8 mouse cellular contexts compared by ENCODE assay signal in genomic region chr4:118178952-118179466, GRCm38 (mm10). TPM values are rescaled to one million over a fixed set of nuclear protein-coding genes. Genes with fewer than 3 reads are reported as not detected.
DNase-seq lines count a peak whose midpoint lies in the region; ATAC-seq and TF ChIP-seq lines count a peak whose summit lies in the region.

No protein-coding gene starts in this region.

- peak; percentile 50 for DNase-seq in lung, embryonic 14.5 days
- no peak for DNase-seq in lung, adult 18-20 months
- DNase-seq in limb, embryonic 14.5 days (ENCODE audit: low spot score): peak; percentile 50
- DNase-seq in left cerebral cortex, postnatal 36 days (ENCODE audit: low spot score in 2 of 2): no peak
- DNase-seq in right cerebral cortex, postnatal 25 days: no peak
- no peak for DNase-seq in left cerebral cortex, adult 11 months (ENCODE audit: low spot score)

- no peak for ATAC-seq in lung, embryonic 14.5 days (ENCODE audit: insufficient read depth)
- ATAC-seq in embryonic facial prominence, embryonic 15.5 days (ENCODE audit: insufficient number of reproducible peaks, low FRiP score, low TSS enrichment, low read depth): no peak
- no peak for ATAC-seq in limb, embryonic 14.5 days (ENCODE audit: low FRiP score, low read depth)
- no peak for ATAC-seq in stomach, embryonic 14.5 days (ENCODE audit: insufficient number of reproducible peaks, insufficient read depth, low FRiP score, low read depth)

- peak overlapping the region; percentile 92 for H3K27ac ChIP-seq in lung, embryonic 14.5 days (ENCODE audit: low read depth)
- peak overlapping the region; percentile 95 for H3K27ac ChIP-seq in embryonic facial prominence, embryonic 15.5 days (replicated peaks)
- peak overlapping the region; percentile 67 for H3K27ac ChIP-seq in limb, embryonic 14.5 days (replicated peaks; ENCODE audit: low read depth, low read length)
- peak overlapping the region; percentile 92 for H3K27ac ChIP-seq in stomach, embryonic 14.5 days (ENCODE audit: low read length)

- H3K9me3 ChIP-seq in lung, embryonic 14.5 days (ENCODE audit: low read depth, low read length): no peaks in the 10 kb centered on the region
- no peaks in the 10 kb centered on the region for H3K9me3 ChIP-seq in embryonic facial prominence, embryonic 15.5 days (replicated peaks)
- H3K9me3 ChIP-seq in limb, embryonic 14.5 days (ENCODE audit: control insufficient read depth, low read length): no peaks in the 10 kb centered on the region
- H3K9me3 ChIP-seq in stomach, embryonic 14.5 days (ENCODE audit: control insufficient read depth, low read depth, low read length): no peaks in the 10 kb centered on the region

- H3K36me3 ChIP-seq in lung, embryonic 14.5 days (ENCODE audit: insufficient read depth): peaks cover 35% of the 10 kb centered on the region
- H3K36me3 ChIP-seq in embryonic facial prominence, embryonic 15.5 days: peaks cover 35% of the 10 kb centered on the region
- peaks cover 35% of the 10 kb centered on the region for H3K36me3 ChIP-seq in limb, embryonic 14.5 days (ENCODE audit: control insufficient read depth, insufficient read depth, low read length)
- H3K36me3 ChIP-seq in stomach, embryonic 14.5 days (ENCODE audit: control insufficient read depth, insufficient read depth, low read length): peaks cover 32% of the 10 kb centered on the region

- peak overlapping the region; percentile 64 for H3K4me2 ChIP-seq in lung, embryonic 14.5 days
- peak overlapping the region; percentile 75 for H3K4me2 ChIP-seq in embryonic facial prominence, embryonic 15.5 days (replicated peaks)
- peak overlapping the region; percentile 57 for H3K4me2 ChIP-seq in limb, embryonic 14.5 days (replicated peaks; ENCODE audit: low read depth, low read length, severe bottlenecking)
- peak overlapping the region; percentile 69 for H3K4me2 ChIP-seq in stomach, embryonic 14.5 days (replicated peaks; ENCODE audit: low read depth, low read length)

- H3K9ac ChIP-seq in lung, embryonic 14.5 days: peak overlapping the region; percentile 83
- H3K9ac ChIP-seq in embryonic facial prominence, embryonic 15.5 days: peak overlapping the region; percentile 70
- peak overlapping the region; percentile 84 for H3K9ac ChIP-seq in limb, embryonic 14.5 days (ENCODE audit: low read depth, low read length, severe bottlenecking)
- H3K9ac ChIP-seq in stomach, embryonic 14.5 days (replicated peaks; ENCODE audit: low read depth, low read length): peak overlapping the region; percentile 71

- WGBS in lung, embryonic 14.5 days: 1% methylated on average over 12 of the region's 12 CpGs
- 1% methylated on average over 12 of the region's 12 CpGs for WGBS in embryonic facial prominence, embryonic 15.5 days
- 1% methylated on average over 12 of the region's 12 CpGs for WGBS in limb, embryonic 14.5 days
- 1% methylated on average over 12 of the region's 12 CpGs for WGBS in stomach, embryonic 14.5 days

- intact Hi-C loops in left cerebral cortex, postnatal 36 days (cut with DNase I): no loop called here

- no peak for TF ChIP-seq POLR2A in limb, embryonic 14.5 days (IDR thresholded peaks at IDR 0.05; ENCODE audit: borderline replicate concordance, extremely low read depth, insufficient read depth, insufficient read length)

- H3K4me1 ChIP-seq in lung, embryonic 14.5 days (ENCODE audit: insufficient read depth): peaks cover 4% of the 10 kb centered on the region; the same call in 1 of the 2 replicates
- H3K4me1 ChIP-seq in embryonic facial prominence, embryonic 15.5 days: peaks cover 12% of the 10 kb centered on the region
- H3K4me1 ChIP-seq in limb, embryonic 14.5 days (ENCODE audit: control insufficient read depth, insufficient read depth, low read length): peaks cover 10% of the 10 kb centered on the region
- peaks cover 11% of the 10 kb centered on the region for H3K4me1 ChIP-seq in stomach, embryonic 14.5 days (ENCODE audit: control insufficient read depth, insufficient read depth, low read length)

- peak overlapping the region; percentile 80 for H3K4me3 ChIP-seq in lung, embryonic 14.5 days (ENCODE audit: low read depth, low read length)
- peak overlapping the region; percentile 73 for H3K4me3 ChIP-seq in embryonic facial prominence, embryonic 15.5 days (replicated peaks)
- peak overlapping the region; percentile 73 for H3K4me3 ChIP-seq in limb, embryonic 14.5 days (replicated peaks; ENCODE audit: low read length)
- peak overlapping the region; percentile 59 for H3K4me3 ChIP-seq in stomach, embryonic 14.5 days (ENCODE audit: low read depth, low read length)

- no peak for TF ChIP-seq CTCF in lung, embryonic 14.5 days (IDR thresholded peaks at IDR 0.05; ENCODE audit: low read depth)

- H3K27me3 ChIP-seq in lung, embryonic 14.5 days (ENCODE audit: insufficient read depth, low read length): no peaks in the 10 kb centered on the region
- no peaks in the 10 kb centered on the region for H3K27me3 ChIP-seq in embryonic facial prominence, embryonic 15.5 days
- H3K27me3 ChIP-seq in limb, embryonic 14.5 days (ENCODE audit: control insufficient read depth, insufficient read depth, low read length): no peaks in the 10 kb centered on the region
- no peaks in the 10 kb centered on the region for H3K27me3 ChIP-seq in stomach, embryonic 14.5 days (ENCODE audit: control insufficient read depth, insufficient read depth, low read length)

RNA-seq across cellular contexts. Expression of gene Kdm4a, which starts 0.8 kb away (rescaled TPM):
- 43.3 and 45.0 TPM in 2 replicates for polyA plus RNA-seq in lung, embryonic 14.5 days (2014; fragmentation: Nextera tagmentation; extraction: Ambion mirVana)
- polyA plus RNA-seq in embryonic facial prominence, embryonic 15.5 days (2015; fragmentation: Nextera tagmentation; extraction: Ambion mirVana): 35.3 and 36.3 TPM in 2 replicates
- polyA plus RNA-seq in limb, embryonic 14.5 days (2012; rRNA removed): 85.1 and 89.2 TPM in 2 replicates
- 42.1 and 48.8 TPM in 2 replicates for polyA plus RNA-seq in limb, embryonic 14.5 days (2014; fragmentation: Nextera tagmentation; extraction: Ambion mirVana)
- 43.5 and 45.2 TPM in 2 replicates for polyA plus RNA-seq in stomach, embryonic 14.5 days (2014; fragmentation: Nextera tagmentation; extraction: Ambion mirVana)
- 10 to 100 TPM; 42.1 to 44.5 TPM for total RNA-seq in left cerebral cortex, postnatal 36 days (2021)

RNA-seq across cellular contexts. Expression of gene St3gal3, which starts 44.3 kb away (rescaled TPM):
- 4.2 and 6.3 TPM in 2 replicates for polyA plus RNA-seq in lung, embryonic 14.5 days (2014; fragmentation: Nextera tagmentation; extraction: Ambion mirVana)
- 9.4 and 9.8 TPM in 2 replicates for polyA plus RNA-seq in embryonic facial prominence, embryonic 15.5 days (2015; fragmentation: Nextera tagmentation; extraction: Ambion mirVana)
- polyA plus RNA-seq in limb, embryonic 14.5 days (2012; rRNA removed): 26.1 and 30.9 TPM in 2 replicates
- polyA plus RNA-seq in limb, embryonic 14.5 days (2014; fragmentation: Nextera tagmentation; extraction: Ambion mirVana): 4.8 and 5.4 TPM in 2 replicates
- 5.0 and 6.1 TPM in 2 replicates for polyA plus RNA-seq in stomach, embryonic 14.5 days (2014; fragmentation: Nextera tagmentation; extraction: Ambion mirVana)
- 10 to 100 TPM; 47.0 to 51.5 TPM for total RNA-seq in left cerebral cortex, postnatal 36 days (2021)

Comparison
In these comparisons a context has a peak if more than half of its experiments do, and no peak if none do; other contexts are left out.
1. DNase-seq: peak in lung, embryonic 14.5 days (single experiment) and limb, embryonic 14.5 days (single experiment); none in lung, adult 18-20 months (0 of 2), left cerebral cortex, postnatal 36 days (0 of 2), right cerebral cortex, postnatal 25 days (single experiment) and left cerebral cortex, adult 11 months (single experiment).
2. Peak in every context shown above with its lines, with median percentiles within 50 percentile points of each other: H3K27ac ChIP-seq, H3K4me2 ChIP-seq, H3K4me3 ChIP-seq and H3K9ac ChIP-seq.